Mouse (Mus musculus): Measurements from ENCODE around the gene Blzf1.
A peak's percentile ranks its signal among the peaks of the same experiment; 100 is the strongest.

DNA sequence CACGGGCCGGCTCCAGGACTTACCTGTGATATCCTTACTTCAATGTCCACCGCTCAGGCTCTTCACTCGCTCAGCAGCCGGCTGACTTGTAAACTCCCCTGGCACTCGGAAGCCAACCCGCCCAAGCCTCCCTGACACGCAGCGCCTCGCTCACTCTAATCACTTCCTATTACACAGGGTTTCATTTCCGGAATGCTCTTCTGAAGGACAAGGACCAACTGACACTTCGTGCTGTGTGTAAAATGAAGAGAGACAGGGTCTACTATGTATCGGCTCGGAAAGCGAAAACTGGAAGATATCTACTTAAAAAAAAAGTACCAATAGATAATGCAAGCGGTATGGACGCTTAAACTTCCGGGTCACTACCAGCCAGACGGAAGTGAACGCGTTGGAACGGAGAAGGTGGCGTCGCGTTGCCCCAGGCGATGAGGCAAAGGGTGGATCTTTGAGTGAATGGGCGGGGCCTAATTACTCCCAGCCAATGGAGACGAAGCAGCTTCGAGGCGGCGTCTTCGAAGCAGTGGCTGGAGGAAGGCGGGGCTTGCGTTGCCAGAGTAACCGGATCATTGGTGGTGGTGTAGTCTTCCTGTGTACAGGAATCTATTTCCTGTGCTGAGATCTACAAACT lies at the start of gene Blzf1:
- TF ChIP-seq POLR2A (IDR thresholded peaks at IDR 0.05; ENCODE audit: extremely low read depth, insufficient read depth, low read length), result peak; percentile 38; the same call in 1 of the 2 replicates
- no peak for TF ChIP-seq CTCF (IDR thresholded peaks at IDR 0.05; ENCODE audit: extremely low read depth, insufficient read depth, low read length)
